In genomic region chr2:65238964-65239570, GRCm38 (mm10) we compare ENCODE assay signal across 8 mouse cellular contexts. TPM values are rescaled to one million over a fixed set of nuclear protein-coding genes. Genes with fewer than 3 reads are reported as not detected.
DNase-seq lines count a peak whose midpoint lies in the region; ATAC-seq and TF ChIP-seq lines count a peak whose summit lies in the region.

Cobll1 (minus strand) TSS chr2:65239403.

- TF ChIP-seq EP300 in stomach, postnatal 0 days (optimal IDR thresholded peaks at IDR 0.05) = no peak

- H3K4me3 ChIP-seq in lung, embryonic 14.5 days (ENCODE audit: low read depth, low read length) = peak within 1 kb of the TSS; percentile 66
- peak within 1 kb of the TSS; percentile 72 for H3K4me3 ChIP-seq in kidney, embryonic 16.5 days (ENCODE audit: low read length)
- peak within 1 kb of the TSS; percentile 82 for H3K4me3 ChIP-seq in midbrain, embryonic 10.5 days
- peak within 1 kb of the TSS; percentile 81 for H3K4me3 ChIP-seq in stomach, postnatal 0 days (ENCODE audit: low read depth, low read length)

- under 1% methylated on average over 37 of the region's 37 CpGs for WGBS in lung, embryonic 14.5 days
- under 1% methylated on average over 37 of the region's 37 CpGs for WGBS in kidney, embryonic 16.5 days
- WGBS in midbrain, embryonic 10.5 days = under 1% methylated on average over 37 of the region's 37 CpGs
- 0% methylated on average over 36 of the region's 37 CpGs for WGBS in stomach, postnatal 0 days

- no peaks in the 10 kb centered on the region for H3K9me3 ChIP-seq in lung, embryonic 14.5 days (ENCODE audit: low read depth, low read length)
- H3K9me3 ChIP-seq in kidney, embryonic 16.5 days (ENCODE audit: low read length) = no peaks in the 10 kb centered on the region
- no peaks in the 10 kb centered on the region for H3K9me3 ChIP-seq in midbrain, embryonic 10.5 days (replicated peaks)
- H3K9me3 ChIP-seq in stomach, postnatal 0 days (ENCODE audit: control insufficient read depth, low read length) = no peaks in the 10 kb centered on the region

- no peak for DNase-seq in lung, embryonic 14.5 days
- no peak for DNase-seq in lung, postnatal 4 days
- DNase-seq in adrenal gland, postnatal 36 days = peak; percentile 69 to 79
- DNase-seq in heart, adult 8-10 months (ENCODE audit: low spot score) = peak; percentile 53
- DNase-seq in midbrain, embryonic 10.5 days (ENCODE audit: low spot score) = no peak
- peak; percentile 75 for DNase-seq in stomach, postnatal 0 days (ENCODE audit: low spot score)
- DNase-seq in right cerebral cortex, adult 2 months (ENCODE audit: low spot score in 2 of 2) = no peak

- peak within 1 kb of the TSS; percentile 89 for H3K4me2 ChIP-seq in lung, embryonic 14.5 days
- peak within 1 kb of the TSS; percentile 84 for H3K4me2 ChIP-seq in kidney, embryonic 16.5 days (replicated peaks; ENCODE audit: low read depth, low read length)
- peak within 1 kb of the TSS; percentile 93 for H3K4me2 ChIP-seq in stomach, postnatal 0 days (replicated peaks; ENCODE audit: low read depth)

- peak within 1 kb of the TSS; percentile 91 for H3K27ac ChIP-seq in lung, embryonic 14.5 days (ENCODE audit: low read depth)
- peak within 1 kb of the TSS; percentile 98 for H3K27ac ChIP-seq in kidney, embryonic 16.5 days (ENCODE audit: low read length)
- H3K27ac ChIP-seq in midbrain, embryonic 10.5 days (replicated peaks) = peak within 1 kb of the TSS; percentile 88
- H3K27ac ChIP-seq in stomach, postnatal 0 days (replicated peaks) = peak within 1 kb of the TSS; percentile 98

- TF ChIP-seq CTCF in lung, embryonic 14.5 days (IDR thresholded peaks at IDR 0.05; ENCODE audit: low read depth) = no peak; the same call in 1 of the 2 replicates
- TF ChIP-seq CTCF in stomach, postnatal 0 days (IDR thresholded peaks at IDR 0.05; ENCODE audit: low read depth) = peak; percentile 19; the same call in 1 of the 2 replicates

- no peaks in the 10 kb centered on the region; the same call in 1 of the 2 replicates for H3K27me3 ChIP-seq in lung, embryonic 14.5 days (ENCODE audit: insufficient read depth, low read length)
- no peaks in the 10 kb centered on the region for H3K27me3 ChIP-seq in kidney, embryonic 16.5 days (ENCODE audit: insufficient read depth, low read length)
- peaks cover 40% of the 10 kb centered on the region for H3K27me3 ChIP-seq in midbrain, embryonic 10.5 days (ENCODE audit: low read depth, poor library complexity, severe bottlenecking)
- no peaks in the 10 kb centered on the region for H3K27me3 ChIP-seq in stomach, postnatal 0 days (ENCODE audit: control insufficient read depth, insufficient read depth, low read length)

- peak within 1 kb of the TSS; percentile 74 for H3K9ac ChIP-seq in lung, embryonic 14.5 days
- peak within 1 kb of the TSS; percentile 92 for H3K9ac ChIP-seq in kidney, embryonic 16.5 days (replicated peaks; ENCODE audit: low read length)
- H3K9ac ChIP-seq in stomach, postnatal 0 days (ENCODE audit: low read length) = peak within 1 kb of the TSS; percentile 92

- no peaks in the 10 kb centered on the region for H3K4me1 ChIP-seq in lung, embryonic 14.5 days (ENCODE audit: insufficient read depth)
- peaks cover 23% of the 10 kb centered on the region for H3K4me1 ChIP-seq in kidney, embryonic 16.5 days (ENCODE audit: insufficient read depth, low read length)
- peaks cover 26% of the 10 kb centered on the region for H3K4me1 ChIP-seq in midbrain, embryonic 10.5 days
- no peaks in the 10 kb centered on the region for H3K4me1 ChIP-seq in stomach, postnatal 0 days (replicated peaks; ENCODE audit: control insufficient read depth, insufficient read depth)

- no peaks in the 10 kb centered on the region for H3K36me3 ChIP-seq in lung, embryonic 14.5 days (ENCODE audit: insufficient read depth)
- no peaks in the 10 kb centered on the region for H3K36me3 ChIP-seq in kidney, embryonic 16.5 days (ENCODE audit: insufficient read depth, low read length)
- no peaks in the 10 kb centered on the region for H3K36me3 ChIP-seq in midbrain, embryonic 10.5 days
- no peaks in the 10 kb centered on the region for H3K36me3 ChIP-seq in stomach, postnatal 0 days (ENCODE audit: control insufficient read depth, insufficient read depth, low read length)

- ATAC-seq in lung, embryonic 14.5 days (ENCODE audit: insufficient read depth) = no peak
- ATAC-seq in kidney, embryonic 16.5 days (ENCODE audit: low FRiP score, low TSS enrichment) = peak; percentile 83
- peak; percentile 68 for ATAC-seq in stomach, postnatal 0 days (ENCODE audit: low FRiP score, low TSS enrichment)

RNA-seq across cellular contexts. Expression of gene Cobll1, which starts in this region (rescaled TPM):
- 9.0 and 10.7 TPM in 2 replicates for polyA plus RNA-seq in lung, embryonic 14.5 days (2014; fragmentation: Nextera tagmentation; extraction: Ambion mirVana)
- 100 to 1,000 TPM; 264 to 353 TPM for total RNA-seq in adrenal gland, postnatal 36 days (2021)
- 10 to 100 TPM; 62.1 to 74.3 (median 67.0) TPM for total RNA-seq in heart, adult 8-10 months (2022)
- polyA plus RNA-seq in kidney, embryonic 16.5 days (2015; fragmentation: Nextera tagmentation; extraction: Ambion mirVana) = 21.2 and 25.9 TPM in 2 replicates
- polyA plus RNA-seq in midbrain, embryonic 10.5 days (2016; fragmentation: Nextera tagmentation; extraction: Ambion mirVana) = 1.7 and 1.8 TPM in 2 replicates
- 9.3 and 10.3 TPM in 2 replicates for polyA plus RNA-seq in stomach, postnatal 0 days (2015; fragmentation: Nextera tagmentation; extraction: Ambion mirVana)

Comparison
In these comparisons a context has a peak if more than half of its experiments do, and no peak if none do; other contexts are left out.
1. DNase-seq: peak in adrenal gland, postnatal 36 days (2 of 2), heart, adult 8-10 months (single experiment) and stomach, postnatal 0 days (single experiment); none in lung, embryonic 14.5 days (single experiment), lung, postnatal 4 days (0 of 2), midbrain, embryonic 10.5 days (single experiment) and right cerebral cortex, adult 2 months (0 of 2).
2. Peak in every context shown above with its lines, with median percentiles within 50 percentile points of each other: H3K27ac ChIP-seq, H3K4me2 ChIP-seq, H3K4me3 ChIP-seq and H3K9ac ChIP-seq.